Mouse (Mus musculus): ENCODE results near the gene Olfr12. TPM values are rescaled to one million over a fixed set of nuclear protein-coding genes. Genes with fewer than 3 reads are reported as not detected.

The Olfr12 gene
- polyA plus RNA-seq (2015; fragmentation: Nextera tagmentation; extraction: Ambion mirVana) = not detected in 2 replicates

GRCm38 (mm10) chr1:92617488-92617887 lies at the start of gene Olfr12:
Olfr12 (plus strand) TSS chr1:92617788.
- no peak within 1 kb of the TSS for H3K27ac ChIP-seq (replicated peaks)
- no peak for ATAC-seq (ENCODE audit: insufficient read depth)
- H3K4me2 ChIP-seq = no peak within 1 kb of the TSS
- 37% methylated on average over 2 of the region's 2 CpGs for WGBS (ENCODE audit: insufficient replicate concordance)
- no peak within 1 kb of the TSS for H3K4me3 ChIP-seq (replicated peaks)
- no peaks in the 10 kb centered on the region for H3K36me3 ChIP-seq (replicated peaks)
- no peak within 1 kb of the TSS for H3K9ac ChIP-seq
- H3K27me3 ChIP-seq = no peaks in the 10 kb centered on the region
- H3K4me1 ChIP-seq (replicated peaks) = no peaks in the 10 kb centered on the region
- H3K9me3 ChIP-seq (replicated peaks) = no peaks in the 10 kb centered on the region

- Histone ChIP-seq H3K4me2 (no peak within 1 kb of the TSS), H3K9me3 (replicated peaks) (no peaks in the 10 kb centered on the region), H3K4me1 (replicated peaks) (no peaks in the 10 kb centered on the region), H3K36me3 (replicated peaks) (no peaks in the 10 kb centered on the region), H3K4me3 (replicated peaks) (no peak within 1 kb of the TSS), H3K9ac (no peak within 1 kb of the TSS), H3K27me3 (no peaks in the 10 kb centered on the region), H3K27ac (replicated peaks) (no peak within 1 kb of the TSS)
- 52% methylated on average over 3 of the region's 3 CpGs for WGBS (ENCODE audit: insufficient replicate concordance)
- ATAC-seq (ENCODE audit: insufficient read depth) = no peak
These were observed 46.6 kb upstream of the Olfr12 start, which contains the start of gene Olfr1413 for GRCm38 (mm10) chr1:92571022-92571421. Olfr1413 (plus strand) TSS chr1:92571322.

- no peak within 1 kb of the TSS for H3K4me2 ChIP-seq
- no peaks in the 10 kb centered on the region for H3K4me1 ChIP-seq (replicated peaks)
- ATAC-seq (ENCODE audit: insufficient read depth) = no peak
- H3K9me3 ChIP-seq (replicated peaks) = no peaks in the 10 kb centered on the region
- H3K9ac ChIP-seq = no peak within 1 kb of the TSS
- H3K4me3 ChIP-seq (replicated peaks) = no peak within 1 kb of the TSS
- no peaks in the 10 kb centered on the region for H3K27me3 ChIP-seq
- 62% methylated on average over 2 of the region's 2 CpGs for WGBS (ENCODE audit: insufficient replicate concordance)
- no peak within 1 kb of the TSS for H3K27ac ChIP-seq (replicated peaks)
- no peaks in the 10 kb centered on the region for H3K36me3 ChIP-seq (replicated peaks)
These were observed 32.1 kb upstream of the Olfr12 start, which contains the start of gene Olfr1412 for GRCm38 (mm10) chr1:92585479-92585878. Olfr1412 (plus strand) TSS chr1:92585779.

- Histone ChIP-seq H3K4me2 (no peak within 1 kb of the TSS), H3K27ac (replicated peaks) (no peak within 1 kb of the TSS), H3K9ac (no peak within 1 kb of the TSS), H3K4me3 (replicated peaks) (no peak within 1 kb of the TSS), H3K4me1 (replicated peaks) (no peaks in the 10 kb centered on the region), H3K9me3 (replicated peaks) (no peaks in the 10 kb centered on the region), H3K27me3 (no peaks in the 10 kb centered on the region), H3K36me3 (replicated peaks) (no peaks in the 10 kb centered on the region)
- ATAC-seq (ENCODE audit: insufficient read depth) = no peak
These were observed 23.5 kb upstream of the Olfr12 start, which contains the start of gene Olfr1411 for GRCm38 (mm10) chr1:92594111-92594510. Olfr1411 (plus strand) TSS chr1:92594411.

GRCm38 (mm10) chr1:92596019-92596418 lies 21.6 kb upstream of the Olfr12 start:
- H3K4me1 ChIP-seq (replicated peaks) = no peaks in the 10 kb centered on the region
- no peak for ATAC-seq (ENCODE audit: insufficient read depth)
- WGBS (ENCODE audit: insufficient replicate concordance) = 64% methylated on average over 3 of the region's 3 CpGs

GRCm38 (mm10) chr1:92605482-92605881 lies 12.1 kb upstream of the Olfr12 start, which contains the start of gene Olfr1410:
Olfr1410 (plus strand) TSS chr1:92605782.
- Histone ChIP-seq H3K36me3 (replicated peaks) (no peaks in the 10 kb centered on the region), H3K27me3 (no peaks in the 10 kb centered on the region), H3K9me3 (replicated peaks) (no peaks in the 10 kb centered on the region), H3K27ac (replicated peaks) (no peak within 1 kb of the TSS), H3K9ac (no peak within 1 kb of the TSS), H3K4me2 (no peak within 1 kb of the TSS), H3K4me3 (replicated peaks) (no peak within 1 kb of the TSS), H3K4me1 (replicated peaks) (no peaks in the 10 kb centered on the region)
- 56% methylated on average over 1 of the region's 1 CpGs for WGBS (ENCODE audit: insufficient replicate concordance)
- ATAC-seq (ENCODE audit: insufficient read depth) = no peak

More at GRCm38 (mm10) chr1:92596019-92596418, 21.6 kb upstream of the Olfr12 start:
- H3K4me2 ChIP-seq = no peak overlapping the region
- no peak overlapping the region for H3K27ac ChIP-seq (replicated peaks)
- H3K36me3 ChIP-seq (replicated peaks) = no peaks in the 10 kb centered on the region
- no peaks in the 10 kb centered on the region for H3K27me3 ChIP-seq
- no peaks in the 10 kb centered on the region for H3K9me3 ChIP-seq (replicated peaks)
- no peak overlapping the region for H3K4me3 ChIP-seq (replicated peaks)
- H3K9ac ChIP-seq = no peak overlapping the region

GRCm38 (mm10) chr1:92607711-92608110 lies 9.9 kb upstream of the Olfr12 start:
- no peak for ATAC-seq (ENCODE audit: insufficient read depth)

GRCm38 (mm10) chr1:92611008-92611407 lies 6.6 kb upstream of the Olfr12 start:
- H3K4me3 ChIP-seq (replicated peaks) = no peak overlapping the region
- no peak overlapping the region for H3K27ac ChIP-seq (replicated peaks)
- no peaks in the 10 kb centered on the region for H3K4me1 ChIP-seq (replicated peaks)
- no peaks in the 10 kb centered on the region for H3K36me3 ChIP-seq (replicated peaks)
- ATAC-seq (ENCODE audit: insufficient read depth) = no peak
- H3K27me3 ChIP-seq = no peaks in the 10 kb centered on the region; the same call in 1 of the 2 replicates
- WGBS (ENCODE audit: insufficient replicate concordance) = 6% methylated on average over 5 of the region's 5 CpGs
- no peaks in the 10 kb centered on the region for H3K9me3 ChIP-seq (replicated peaks)
- no peak overlapping the region for H3K9ac ChIP-seq
- no peak overlapping the region for H3K4me2 ChIP-seq

More at GRCm38 (mm10) chr1:92607711-92608110, 9.9 kb upstream of the Olfr12 start:
- no peak overlapping the region for H3K4me2 ChIP-seq
- no peak overlapping the region for H3K9ac ChIP-seq
- H3K9me3 ChIP-seq (replicated peaks) = no peaks in the 10 kb centered on the region
- no peaks in the 10 kb centered on the region for H3K4me1 ChIP-seq (replicated peaks)
- H3K36me3 ChIP-seq (replicated peaks) = no peaks in the 10 kb centered on the region
- no peak overlapping the region for H3K27ac ChIP-seq (replicated peaks)
- no peak overlapping the region for H3K4me3 ChIP-seq (replicated peaks)
- H3K27me3 ChIP-seq = no peaks in the 10 kb centered on the region; the same call in 1 of the 2 replicates
- WGBS (ENCODE audit: insufficient replicate concordance) = 56% methylated on average over 4 of the region's 4 CpGs

GRCm38 (mm10) chr1:92613175-92613574 lies 4.4 kb upstream of the Olfr12 start:
- no peak overlapping the region for H3K4me2 ChIP-seq
- H3K4me3 ChIP-seq (replicated peaks) = no peak overlapping the region
- H3K36me3 ChIP-seq (replicated peaks) = no peaks in the 10 kb centered on the region
- no peak overlapping the region for H3K9ac ChIP-seq
- no peak for ATAC-seq (ENCODE audit: insufficient read depth)
- H3K27me3 ChIP-seq = no peaks in the 10 kb centered on the region; the same call in 1 of the 2 replicates
- no peaks in the 10 kb centered on the region for H3K4me1 ChIP-seq (replicated peaks)
- H3K27ac ChIP-seq (replicated peaks) = no peak overlapping the region
- H3K9me3 ChIP-seq (replicated peaks) = no peaks in the 10 kb centered on the region
- 31% methylated on average over 4 of the region's 4 CpGs for WGBS (ENCODE audit: insufficient replicate concordance)

- WGBS (ENCODE audit: insufficient replicate concordance) = 10% methylated on average over 1 of the region's 1 CpGs
- ATAC-seq (ENCODE audit: insufficient read depth) = no peak
- no peaks in the 10 kb centered on the region; the same call in 1 of the 2 replicates for H3K27me3 ChIP-seq
- H3K36me3 ChIP-seq (replicated peaks) = no peaks in the 10 kb centered on the region
- H3K27ac ChIP-seq (replicated peaks) = no peak overlapping the region
- H3K4me2 ChIP-seq = no peak overlapping the region
- H3K4me1 ChIP-seq (replicated peaks) = no peaks in the 10 kb centered on the region
- no peaks in the 10 kb centered on the region for H3K9me3 ChIP-seq (replicated peaks)
- no peak overlapping the region for H3K9ac ChIP-seq
- H3K4me3 ChIP-seq (replicated peaks) = no peak overlapping the region
These were observed 3.1 kb upstream of the Olfr12 start for GRCm38 (mm10) chr1:92614516-92614915.

GRCm38 (mm10) chr1:92616046-92616445 lies 1.5 kb upstream of the Olfr12 start:
- Histone ChIP-seq H3K27me3 (no peaks in the 10 kb centered on the region; the same call in 1 of the 2 replicates), H3K9ac (no peak overlapping the region), H3K4me2 (no peak overlapping the region), H3K4me1 (replicated peaks) (no peaks in the 10 kb centered on the region), H3K27ac (replicated peaks) (no peak overlapping the region), H3K36me3 (replicated peaks) (no peaks in the 10 kb centered on the region), H3K4me3 (replicated peaks) (no peak overlapping the region), H3K9me3 (replicated peaks) (no peaks in the 10 kb centered on the region)
- no peak for ATAC-seq (ENCODE audit: insufficient read depth)
- WGBS (ENCODE audit: insufficient replicate concordance) = 45% methylated on average over 1 of the region's 1 CpGs

- WGBS (ENCODE audit: insufficient replicate concordance) = 36% methylated on average over 4 of the region's 4 CpGs
- Histone ChIP-seq H3K4me2 (no peak overlapping the region), H3K27me3 (no peaks in the 10 kb centered on the region), H3K4me3 (replicated peaks) (no peak overlapping the region), H3K4me1 (replicated peaks) (no peaks in the 10 kb centered on the region), H3K9ac (no peak overlapping the region), H3K9me3 (replicated peaks) (no peaks in the 10 kb centered on the region), H3K27ac (replicated peaks) (no peak overlapping the region), H3K36me3 (replicated peaks) (no peaks in the 10 kb centered on the region)
- no peak for ATAC-seq (ENCODE audit: insufficient read depth)
These were observed 772 bp downstream of the Olfr12 start for GRCm38 (mm10) chr1:92618360-92618759.

All from liver, embryonic 15.5 days (tissue).